Mouse (Mus musculus): ENCODE measurements at regions not wholly inside any gene's neighbourhood (a gene's known extent, or its start where the extent isn't known, plus 50 kb on each side); places are given as distances from the start of the nearest gene placed in this dataset.

GRCm38 (mm10) chr2:139413559-139413958, 80.2 kb upstream of the Sptlc3 start:
- TF ChIP-seq CTCF (IDR thresholded peaks at IDR 0.05; ENCODE audit: low read depth) (no peak), EP300 (IDR thresholded peaks at IDR 0.05; ENCODE audit: low read depth) (no peak)

Data from liver, postnatal 0 days (tissue).